Mouse (Mus musculus): Measurements from ENCODE around the gene Tcf15.

- TF ChIP-seq POLR2A (IDR thresholded peaks at IDR 0.05; ENCODE audit: low read depth, low read length): no peak
- TF ChIP-seq CTCF (IDR thresholded peaks at IDR 0.05; ENCODE audit: extremely low read depth, insufficient read depth, insufficient read length, insufficient replicate concordance): no peak
Measured at GRCm38 (mm10) chr2:152187132-152187531, 43.8 kb downstream of the Tcf15 start.

Measured in spleen, adult 2 months (tissue).